Mouse (Mus musculus) MEL (cell line): ENCODE results near the gene Gm17359. TPM values are rescaled to one million over a fixed set of nuclear protein-coding genes. Genes with fewer than 3 reads are reported as not detected.

Source experiments
- DNase-seq: peaks from one replicate; pipeline ENCODE4 v3.0.0; 2011; ENCODE audit warnings: low read depth, low spot score
- H3K27ac ChIP-seq: 2 replicates; pipeline ENCODE4 v1.5.1; 2012; ENCODE audit warnings: low read depth, mild to moderate bottlenecking, control low read depth, low read length, moderate library complexity; ENCODE audit not compliant: control insufficient read depth
- H3K27me3 ChIP-seq, 2 experiments: fragments of 150-350 bp in 1 of 2; sonication (generic) in 1 of 2; 2 replicates each; pipeline ENCODE4 v1.6.1; 2012; ENCODE audit warnings: low read length in 2 of 2, mild to moderate bottlenecking in 2 of 2, improper control_type of control experiment in 1 of 2, moderate library complexity in 1 of 2; ENCODE audit not compliant: insufficient read depth in 2 of 2, control insufficient read depth in 1 of 2
- H3K36me3 ChIP-seq, 2 experiments: 2 replicates each; pipeline ENCODE4 v1.6.1; 2012 to 2014; ENCODE audit warnings: low read length in 2 of 2, improper control_type of control experiment in 1 of 2, inconsistent platforms in 1 of 2, mild to moderate bottlenecking in 1 of 2; ENCODE audit not compliant: insufficient read depth in 2 of 2, control insufficient read depth in 1 of 2
- H3K4me1 ChIP-seq, 2 experiments: fragments of 150-350 bp in 1 of 2; sonication (generic) in 1 of 2; 2 replicates each; pipeline ENCODE4 v1.6.1; 2012; ENCODE audit warnings: low read length in 2 of 2, improper control_type of control experiment in 1 of 2, mild to moderate bottlenecking in 1 of 2; ENCODE audit not compliant: insufficient read depth in 2 of 2, control insufficient read depth in 1 of 2
- H3K4me3 ChIP-seq, 2 experiments: fragments of 150-350 bp in 1 of 2; sonication (generic) in 1 of 2; 2 replicates each; pipeline ENCODE4 v1.5.1; 2012; ENCODE audit warnings: low read depth in 2 of 2, low read length in 2 of 2, mild to moderate bottlenecking in 2 of 2, moderate library complexity in 2 of 2, control low read depth in 1 of 2, improper control_type of control experiment in 1 of 2; ENCODE audit not compliant: control insufficient read depth in 1 of 2, insufficient read depth in 1 of 2
- H3K79me2 ChIP-seq: 2 replicates; pipeline ENCODE4 v1.6.1; 2012; ENCODE audit warnings: mild to moderate bottlenecking, low read length, moderate library complexity; ENCODE audit not compliant: control insufficient read depth, poor library complexity, insufficient read depth
- H3K9ac ChIP-seq: 2 replicates; pipeline ENCODE4 v1.6.1; 2012; ENCODE audit warnings: low read depth, mild to moderate bottlenecking, control low read depth, low read length, moderate library complexity; ENCODE audit not compliant: control insufficient read depth, poor library complexity, severe bottlenecking
- H3K9me3 ChIP-seq: fragments of 150-350 bp; sonication (generic); replicated peaks from 2 replicates; pipeline ENCODE4 v1.6.1; 2012; ENCODE audit warnings: mild to moderate bottlenecking, low read length, improper control_type of control experiment, moderate library complexity; ENCODE audit not compliant: insufficient read depth
- BHLHE40 ChIP-seq: IDR thresholded peaks from 2 replicates; pipeline ENCODE4 v1.6.1; 2012; ENCODE audit warnings: low read depth, mild to moderate bottlenecking, inconsistent platforms, low read length, improper control_type of control experiment, borderline replicate concordance
- CHD1 ChIP-seq: IDR thresholded peaks from 2 replicates; pipeline ENCODE4 v1.6.1; 2012; ENCODE audit warnings: low read depth, mild to moderate bottlenecking, inconsistent platforms, low read length, improper control_type of control experiment
- CTCF ChIP-seq, 3 experiments: IDR thresholded peaks in 2 of 3; conservative IDR thresholded peaks in 1 of 3; 2 replicates each; pipeline ENCODE4 v1.5.1; 2011 to 2012; ENCODE audit warnings: low read length in 3 of 3, low read depth in 2 of 3, mild to moderate bottlenecking in 2 of 3, improper control_type of control experiment in 1 of 3, inconsistent platforms in 1 of 3, mixed read lengths in 1 of 3, moderate library complexity in 1 of 3; ENCODE audit not compliant: control insufficient read depth in 1 of 3, insufficient read depth in 1 of 3, poor library complexity in 1 of 3, severe bottlenecking in 1 of 3
- E2F4 ChIP-seq: IDR thresholded peaks from 2 replicates; pipeline ENCODE4 v1.6.1; 2011; ENCODE audit warnings: low read depth, low read length, improper control_type of control experiment, borderline replicate concordance
- ELF1 ChIP-seq: IDR thresholded peaks from 2 replicates; pipeline ENCODE4 v1.6.1; 2014; ENCODE audit warnings: low read depth, mild to moderate bottlenecking, inconsistent platforms, low read length, improper control_type of control experiment, moderate library complexity
- ETS1 ChIP-seq: IDR thresholded peaks from 2 replicates; pipeline ENCODE4 v1.6.1; 2012; ENCODE audit warnings: low read depth, mild to moderate bottlenecking, inconsistent platforms, low read length, improper control_type of control experiment, moderate library complexity
- GABPA ChIP-seq: IDR thresholded peaks from 2 replicates; pipeline ENCODE4 v1.6.1; 2012; ENCODE audit warnings: low read depth, mild to moderate bottlenecking, inconsistent platforms, low read length, improper control_type of control experiment, moderate library complexity
- GATA1 ChIP-seq: IDR thresholded peaks from 2 replicates; pipeline ENCODE4 v1.6.1; 2011; ENCODE audit warnings: low read depth, low read length, improper control_type of control experiment
- JUND ChIP-seq: IDR thresholded peaks from 2 replicates; pipeline ENCODE4 v1.6.1; 2011; ENCODE audit warnings: low read depth, mild to moderate bottlenecking, improper control_type of control experiment, low read length
- MAX ChIP-seq: IDR thresholded peaks from 2 replicates; pipeline ENCODE4 v1.6.1; 2011; ENCODE audit warnings: low read length, improper control_type of control experiment
- MEF2A ChIP-seq: IDR thresholded peaks from 2 replicates; pipeline ENCODE4 v1.6.1; 2014; ENCODE audit warnings: low read depth, mild to moderate bottlenecking, inconsistent platforms, low read length, improper control_type of control experiment; ENCODE audit not compliant: poor library complexity, insufficient replicate concordance, severe bottlenecking; ENCODE audit errors: extremely low read depth
- MXI1 ChIP-seq: IDR thresholded peaks from 2 replicates; pipeline ENCODE4 v1.6.1; 2011; ENCODE audit warnings: mild to moderate bottlenecking, low read depth, low read length, improper control_type of control experiment
- MYC ChIP-seq: IDR thresholded peaks from 2 replicates; pipeline ENCODE4 v1.6.1; 2011; ENCODE audit warnings: low read depth, mild to moderate bottlenecking, low read length, improper control_type of control experiment, moderate library complexity
- NELFE ChIP-seq: IDR thresholded peaks from 2 replicates; pipeline ENCODE4 v1.6.1; 2011; ENCODE audit warnings: low read depth, low read length, improper control_type of control experiment
- POLR2A ChIP-seq, 2 experiments: IDR thresholded peaks; 2 replicates each; pipeline ENCODE4 v1.6.1; 2011 to 2012; ENCODE audit warnings: low read length in 2 of 2, mild to moderate bottlenecking in 2 of 2, control low read depth in 1 of 2, improper control_type of control experiment in 1 of 2, low read depth in 1 of 2, moderate library complexity in 1 of 2; ENCODE audit not compliant: control insufficient read depth in 1 of 2, insufficient read depth in 1 of 2, poor library complexity in 1 of 2
- POLR2AphosphoS5 ChIP-seq: IDR thresholded peaks from 2 replicates; pipeline ENCODE4 v1.6.1; 2012; ENCODE audit warnings: low read depth, borderline replicate concordance, mild to moderate bottlenecking, inconsistent platforms, low read length, moderate library complexity, mixed read lengths
- SIN3A ChIP-seq: IDR thresholded peaks from 2 replicates; pipeline ENCODE4 v1.6.1; 2012; ENCODE audit warnings: low read length, improper control_type of control experiment, inconsistent platforms
- SMC3 ChIP-seq: IDR thresholded peaks from 2 replicates; pipeline ENCODE4 v1.6.1; 2011; ENCODE audit warnings: low read depth, low read length, improper control_type of control experiment
- TCF12 ChIP-seq: IDR thresholded peaks from 2 replicates; pipeline ENCODE4 v1.6.1; 2014; ENCODE audit warnings: low read depth, mild to moderate bottlenecking, inconsistent platforms, low read length, improper control_type of control experiment, moderate library complexity
- UBTF ChIP-seq: IDR thresholded peaks from 2 replicates; pipeline ENCODE4 v1.6.1; 2012; ENCODE audit warnings: low read depth, mild to moderate bottlenecking, inconsistent platforms, low read length, improper control_type of control experiment, moderate library complexity, borderline replicate concordance; ENCODE audit not compliant: insufficient read depth
- ZKSCAN1 ChIP-seq: IDR thresholded peaks from 2 replicates; pipeline ENCODE4 v1.6.1; 2012; ENCODE audit warnings: low read depth, mild to moderate bottlenecking, inconsistent platforms, low read length, improper control_type of control experiment, moderate library complexity
- ZMIZ1 ChIP-seq: IDR thresholded peaks from 2 replicates; pipeline ENCODE4 v1.6.1; 2012; ENCODE audit warnings: low read depth, mild to moderate bottlenecking, inconsistent platforms, low read length, improper control_type of control experiment, moderate library complexity
- ZNF384 ChIP-seq: IDR thresholded peaks from 2 replicates; pipeline ENCODE4 v1.6.1; 2012; ENCODE audit warnings: low read depth, mild to moderate bottlenecking, inconsistent platforms, low read length, improper control_type of control experiment
- polyA plus RNA-seq, 2 experiments: library from polyadenylated mRNA; stranded (reverse) in 1 of 2; unstranded in 1 of 2; fragments of >175 nt in 1 of 2; fragments of >200 nt in 1 of 2; gene quantifications; 2 replicates each; pipeline versions ENCODE4 v1.2.1 to v1.2.4; 2012; ENCODE audit warnings: low replicate concordance in 2 of 2, low read depth in 1 of 2; ENCODE audit not compliant: insufficient read length in 2 of 2, insufficient read depth in 1 of 2, missing spikeins in 1 of 2
- total RNA-seq: library from RNA; depleted of rRNA; stranded (reverse); fragments of 300-350 nt; gene quantifications from 2 replicates; pipeline ENCODE4 v1.2.3, GENCODE M21; 2012

Gm17359 gene
- total and polyA plus RNA-seq, 3 experiments: 0.15 TPM; not detected in 2

DNA sequence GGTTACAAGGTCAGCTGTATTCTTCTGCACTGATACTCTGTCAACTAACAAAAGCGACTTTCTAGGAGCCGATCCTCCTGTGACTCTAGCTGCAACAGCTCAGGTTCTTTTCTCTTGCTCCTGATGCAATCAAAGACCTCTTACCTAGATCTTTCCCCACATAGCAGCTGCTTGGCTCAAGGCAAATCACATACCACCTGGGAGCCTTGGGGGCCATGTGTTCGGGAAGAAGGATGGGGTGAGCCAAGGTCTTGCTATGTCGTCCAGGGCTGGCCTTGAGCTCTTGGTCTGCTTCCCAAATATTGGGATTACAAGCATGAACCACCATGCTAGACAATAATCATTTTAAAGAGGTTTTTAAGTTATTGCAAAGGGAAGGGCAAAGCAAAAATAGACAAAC lies 39.2 kb upstream of the Gm17359 start:
- H3K9me3 ChIP-seq: no peaks in the 10 kb centered on the region
- no peak for TF ChIP-seq NELFE
- TF ChIP-seq MAX: no peak
- no peak for TF ChIP-seq SMC3
- no peak for TF ChIP-seq MXI1
- TF ChIP-seq MYC: no peak
- no peak for TF ChIP-seq GATA1
- no peak for TF ChIP-seq UBTF
- no peak for TF ChIP-seq CTCF (IDR thresholded peaks at IDR 0.05 in 2 of 3, conservative IDR thresholded peaks at IDR 0.05 in 1 of 3; ENCODE audit: control insufficient read depth in 1 of 3, insufficient read depth in 1 of 3, low read depth in 2 of 3, low read length in 3 of 3, poor library complexity in 1 of 3, severe bottlenecking in 1 of 3)
- TF ChIP-seq E2F4: no peak
- TF ChIP-seq POLR2A (IDR thresholded peaks at IDR 0.05; ENCODE audit: control insufficient read depth in 1 of 2, insufficient read depth in 1 of 2, low read depth in 1 of 2, low read length in 2 of 2, poor library complexity in 1 of 2): no peak
- TF ChIP-seq MEF2A: no peak
- no peak for TF ChIP-seq POLR2AphosphoS5
- no peaks in the 10 kb centered on the region for H3K4me1 ChIP-seq

DNA sequence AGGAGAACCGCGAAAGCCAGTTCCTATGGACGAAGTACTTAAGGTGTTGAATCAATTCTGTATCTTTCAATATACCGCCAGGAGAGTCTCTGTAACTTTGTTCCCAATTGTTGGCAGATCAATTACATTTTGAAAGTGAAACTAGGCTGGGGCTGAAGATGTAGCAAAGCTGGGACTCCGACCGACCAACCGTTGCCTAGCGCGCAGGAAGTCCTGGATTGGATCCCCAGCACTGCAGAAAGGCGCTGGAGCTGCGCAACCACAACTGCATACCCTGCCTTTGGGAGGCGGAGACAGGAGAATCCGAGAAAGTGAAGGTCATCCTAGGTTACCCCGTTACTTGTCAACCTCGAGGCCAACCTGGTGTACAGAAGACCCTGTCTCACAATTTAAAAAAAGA lies 37.1 kb upstream of the Gm17359 start:
- no peak for DNase-seq
- no peak overlapping the region for H3K27ac ChIP-seq
- no peaks in the 10 kb centered on the region for H3K9me3 ChIP-seq
- no peaks in the 10 kb centered on the region for H3K36me3 ChIP-seq
- no peak overlapping the region for H3K4me3 ChIP-seq
- no peak overlapping the region for H3K9ac ChIP-seq
- no peak for TF ChIP-seq NELFE
- no peak for TF ChIP-seq SMC3
- no peak for TF ChIP-seq MAX
- TF ChIP-seq ELF1: no peak
- TF ChIP-seq ZNF384: no peak
- TF ChIP-seq JUND: no peak
- no peak for TF ChIP-seq CHD1
- TF ChIP-seq CTCF (IDR thresholded peaks at IDR 0.05 in 2 of 3, conservative IDR thresholded peaks at IDR 0.05 in 1 of 3; ENCODE audit: control insufficient read depth in 1 of 3, insufficient read depth in 1 of 3, low read depth in 2 of 3, low read length in 3 of 3, poor library complexity in 1 of 3, severe bottlenecking in 1 of 3): no peak
- no peak for TF ChIP-seq MYC
- no peak for TF ChIP-seq ZMIZ1
- no peak for TF ChIP-seq POLR2AphosphoS5
- TF ChIP-seq TCF12: no peak
- no peak for TF ChIP-seq BHLHE40
- no peak for TF ChIP-seq SIN3A
- TF ChIP-seq GABPA: no peak
- no peak for TF ChIP-seq ETS1
- TF ChIP-seq ZKSCAN1: no peak
- no peaks in the 10 kb centered on the region; a peak in 1 of 4 replicates for H3K27me3 ChIP-seq
- no peaks in the 10 kb centered on the region for H3K4me1 ChIP-seq
- no peaks in the 10 kb centered on the region for H3K79me2 ChIP-seq

More for the DNA sequence above, 39.2 kb upstream of the Gm17359 start:
- no peaks in the 10 kb centered on the region; a peak in 1 of 4 replicates for H3K27me3 ChIP-seq
- H3K79me2 ChIP-seq: no peaks in the 10 kb centered on the region
- H3K4me3 ChIP-seq: no peak overlapping the region
- no peak overlapping the region for H3K27ac ChIP-seq
- no peak overlapping the region for H3K9ac ChIP-seq
- no peaks in the 10 kb centered on the region for H3K36me3 ChIP-seq
- DNase-seq: no peak
